Mouse (Mus musculus): ENCODE data around the gene 4930512M02Rik. TPM values are rescaled to one million over a fixed set of nuclear protein-coding genes. Genes with fewer than 3 reads are reported as not detected.
"Not testable (repeated sequence)": the region's sequence is repeated elsewhere in the genome, so short reads cannot be mapped to it uniquely, and the experiment has no call there.

4930512M02Rik gene
- total RNA-seq (2015): not detected in 2 replicates
- total RNA-seq (2017): not detected in 2 replicates

- not testable (repeated sequence) for ATAC-seq (ENCODE audit: poor library complexity, severe bottlenecking)
These were observed at the start of gene 4930512M02Rik for GRCm38 (mm10) chr11:11627735-11628134. TSS of gene 4930512M02Rik (minus strand) at chr11:11627835.

- no peak for ATAC-seq (ENCODE audit: poor library complexity, severe bottlenecking)
These were observed 49.5 kb upstream of the 4930512M02Rik start for GRCm38 (mm10) chr11:11677165-11677564.

GRCm38 (mm10) chr11:11676068-11676741 is 48.6 kb upstream of the 4930512M02Rik start:
- no peak for ATAC-seq (ENCODE audit: poor library complexity, severe bottlenecking)

DNA sequence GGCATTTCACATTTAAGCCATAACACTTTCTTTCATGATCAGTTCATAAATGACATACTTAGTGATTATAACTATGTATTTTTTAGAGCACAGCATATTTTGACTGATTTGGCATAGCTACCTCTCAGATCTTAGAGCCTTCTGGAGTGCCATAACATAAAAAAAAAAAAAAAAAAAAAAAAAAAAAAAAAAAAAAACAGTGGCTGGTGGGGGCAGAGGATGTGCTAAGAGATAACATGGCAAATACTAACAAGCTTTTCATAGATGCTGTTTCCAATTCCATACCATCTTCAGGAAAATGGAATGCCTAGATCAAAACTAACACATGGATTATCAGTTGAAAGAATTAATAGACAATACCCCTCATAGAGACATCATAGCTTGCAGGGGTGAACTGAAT is 47.4 kb upstream of the 4930512M02Rik start:
- ATAC-seq (ENCODE audit: poor library complexity, severe bottlenecking): no peak

GRCm38 (mm10) chr11:11672974-11673373 is 45.3 kb upstream of the 4930512M02Rik start:
- ATAC-seq (ENCODE audit: poor library complexity, severe bottlenecking): no peak

DNA sequence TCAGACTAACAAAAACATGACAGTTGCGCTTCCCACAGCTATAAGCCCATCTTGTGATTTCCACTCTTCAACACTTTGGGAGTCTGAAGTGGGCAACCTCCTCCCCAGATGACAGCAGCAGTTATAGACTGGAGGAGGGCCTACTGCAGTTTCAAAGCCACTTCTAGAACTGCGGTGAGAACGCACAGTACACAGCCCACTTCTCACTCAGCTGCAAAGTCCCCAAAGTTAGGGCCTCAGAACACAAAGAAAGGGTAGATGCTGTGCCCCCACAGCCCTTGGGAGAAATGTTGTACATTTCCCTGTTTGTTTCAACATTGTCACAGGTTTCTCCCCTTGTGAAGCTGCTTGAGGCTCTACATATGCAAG is 40.3 kb upstream of the 4930512M02Rik start:
- ATAC-seq (ENCODE audit: poor library complexity, severe bottlenecking): peak; percentile 35

DNA sequence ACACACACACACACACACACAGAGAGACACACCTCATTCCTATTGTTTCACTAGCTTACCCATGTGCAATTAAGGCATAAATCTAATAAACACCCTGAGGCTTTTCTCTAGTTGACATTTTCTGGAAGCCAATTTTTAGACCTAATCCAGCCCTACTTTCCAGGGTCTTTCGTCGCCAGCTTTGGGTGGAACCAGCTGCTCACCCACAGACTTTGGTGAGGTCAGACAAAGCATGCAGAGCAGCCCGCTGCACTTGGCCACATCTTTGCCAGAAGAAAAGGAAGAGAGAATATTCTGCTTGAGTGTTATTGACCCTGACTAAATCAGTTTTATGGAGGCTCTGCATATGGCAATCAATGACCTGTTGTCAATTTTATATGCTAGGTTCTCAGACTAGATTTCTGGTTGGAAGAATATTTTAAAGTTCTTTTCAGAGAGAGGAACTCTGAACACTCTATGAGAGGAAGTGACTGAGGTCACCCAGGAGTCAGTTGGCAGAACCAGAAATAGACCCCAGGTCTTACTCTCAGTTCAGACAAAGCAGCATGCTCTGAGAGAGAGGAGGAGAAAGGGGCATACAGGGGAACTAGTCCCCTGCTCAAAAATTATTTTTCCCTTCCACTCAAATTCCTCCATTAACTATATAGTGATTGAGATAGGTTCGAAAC is 39.8 kb upstream of the 4930512M02Rik start:
- peak; percentile 69 for ATAC-seq (ENCODE audit: poor library complexity, severe bottlenecking)

- no peak for ATAC-seq (ENCODE audit: poor library complexity, severe bottlenecking)
These were observed 33.0 kb upstream of the 4930512M02Rik start for GRCm38 (mm10) chr11:11660651-11661050.

- ATAC-seq (ENCODE audit: poor library complexity, severe bottlenecking): no peak; the same call in 1 of the 2 replicates
These were observed 31.2 kb upstream of the 4930512M02Rik start for GRCm38 (mm10) chr11:11658834-11659233.

GRCm38 (mm10) chr11:11657634-11658033 is 30.0 kb upstream of the 4930512M02Rik start:
- peak; percentile 7; the same call in 1 of the 2 replicates for ATAC-seq (ENCODE audit: poor library complexity, severe bottlenecking)

- ATAC-seq (ENCODE audit: poor library complexity, severe bottlenecking): peak; percentile 73
These were observed 29.4 kb upstream of the 4930512M02Rik start for GRCm38 (mm10) chr11:11656995-11657530.

DNA sequence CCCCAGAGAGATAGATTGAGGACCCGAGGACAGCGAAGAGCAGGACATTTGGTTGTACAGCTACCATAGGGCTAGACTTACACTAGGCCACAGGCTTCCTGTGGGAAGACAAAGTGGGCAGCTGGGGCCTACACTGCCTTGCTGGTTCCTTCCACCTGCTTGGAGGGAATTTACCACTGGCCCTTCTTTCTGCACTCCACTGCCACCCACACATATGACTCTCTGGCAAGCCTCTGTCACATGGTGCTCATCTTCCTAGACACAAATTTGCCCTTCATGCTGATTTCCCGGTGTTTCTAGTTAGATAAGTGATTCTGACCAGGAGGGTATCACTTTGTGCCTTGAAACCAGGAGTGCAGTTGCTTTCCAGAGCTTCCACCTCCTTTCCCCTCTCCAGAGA is 28.8 kb upstream of the 4930512M02Rik start:
- no peak for ATAC-seq (ENCODE audit: poor library complexity, severe bottlenecking)

DNA sequence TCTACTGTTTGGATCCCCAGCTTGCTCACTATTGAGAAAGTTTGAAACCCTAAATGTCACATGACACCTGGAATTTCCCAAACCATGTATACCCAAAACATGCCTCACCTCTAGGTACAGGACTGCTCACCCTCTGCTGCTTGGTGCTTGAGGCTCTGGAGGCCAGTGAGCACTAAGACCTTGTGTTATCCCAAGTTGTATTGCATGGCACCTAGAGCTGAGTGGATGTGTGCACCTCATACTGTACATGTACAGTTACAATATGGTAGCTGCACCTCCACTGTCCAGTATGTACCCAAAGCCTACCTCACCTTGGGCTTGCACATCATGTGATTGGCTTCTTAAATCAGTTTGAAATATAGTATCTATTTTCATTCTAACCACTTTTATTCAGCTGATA is 16.7 kb upstream of the 4930512M02Rik start:
- ATAC-seq (ENCODE audit: poor library complexity, severe bottlenecking): no peak

GRCm38 (mm10) chr11:11624073-11624705 is 3.4 kb downstream of the 4930512M02Rik start:
- peak; percentile 91 for ATAC-seq (ENCODE audit: poor library complexity, severe bottlenecking)

- no peak for ATAC-seq (ENCODE audit: poor library complexity, severe bottlenecking)
These were observed 18.4 kb downstream of the 4930512M02Rik start for GRCm38 (mm10) chr11:11609243-11609642.

GRCm38 (mm10) chr11:11587327-11587726 is 40.3 kb downstream of the 4930512M02Rik start:
- ATAC-seq (ENCODE audit: poor library complexity, severe bottlenecking): peak; percentile 62

DNA sequence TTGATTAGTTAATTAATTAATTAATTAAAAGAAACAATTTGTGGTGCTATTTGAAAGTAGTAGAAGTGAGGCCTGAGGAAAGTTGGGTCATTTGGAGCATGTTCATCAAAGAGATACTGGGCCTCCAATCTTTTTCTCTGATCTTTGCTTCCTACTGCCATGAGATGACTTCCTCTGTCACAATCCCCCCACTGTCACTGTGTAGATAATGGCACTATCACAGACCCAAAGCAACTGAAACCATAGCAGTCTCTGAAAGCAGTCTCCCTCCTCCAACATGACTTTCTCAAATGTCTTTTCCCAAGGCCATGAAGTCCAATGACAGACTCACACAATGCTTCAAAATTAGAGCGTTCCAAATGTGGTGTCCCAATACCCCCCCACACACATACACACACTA is 41.2 kb downstream of the 4930512M02Rik start:
- ATAC-seq (ENCODE audit: poor library complexity, severe bottlenecking): no peak

DNA sequence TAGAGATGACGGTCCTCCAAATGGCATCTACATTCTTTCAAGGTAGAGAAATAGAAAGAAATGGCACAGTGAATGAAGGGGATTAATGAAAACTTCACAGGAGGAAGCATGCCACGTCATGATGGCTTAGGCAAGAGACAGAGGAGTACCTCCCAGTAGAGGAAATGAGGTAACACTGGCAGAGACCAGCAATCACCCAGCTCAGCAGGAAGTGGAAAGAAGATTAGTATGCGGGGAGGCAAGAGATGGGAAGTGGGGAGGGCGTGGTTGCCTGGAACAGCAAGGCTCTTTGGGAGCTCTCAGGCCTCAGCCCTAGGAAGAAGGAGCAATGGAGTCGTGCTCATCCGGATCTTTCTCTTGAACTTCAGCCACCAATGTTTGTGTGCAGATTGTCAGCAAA is 53.9 kb downstream of the 4930512M02Rik start:
- ATAC-seq (ENCODE audit: poor library complexity, severe bottlenecking): peak; percentile 95

GRCm38 (mm10) chr11:11570747-11571146 is 56.9 kb downstream of the 4930512M02Rik start:
- ATAC-seq (ENCODE audit: poor library complexity, severe bottlenecking): no peak

DNA sequence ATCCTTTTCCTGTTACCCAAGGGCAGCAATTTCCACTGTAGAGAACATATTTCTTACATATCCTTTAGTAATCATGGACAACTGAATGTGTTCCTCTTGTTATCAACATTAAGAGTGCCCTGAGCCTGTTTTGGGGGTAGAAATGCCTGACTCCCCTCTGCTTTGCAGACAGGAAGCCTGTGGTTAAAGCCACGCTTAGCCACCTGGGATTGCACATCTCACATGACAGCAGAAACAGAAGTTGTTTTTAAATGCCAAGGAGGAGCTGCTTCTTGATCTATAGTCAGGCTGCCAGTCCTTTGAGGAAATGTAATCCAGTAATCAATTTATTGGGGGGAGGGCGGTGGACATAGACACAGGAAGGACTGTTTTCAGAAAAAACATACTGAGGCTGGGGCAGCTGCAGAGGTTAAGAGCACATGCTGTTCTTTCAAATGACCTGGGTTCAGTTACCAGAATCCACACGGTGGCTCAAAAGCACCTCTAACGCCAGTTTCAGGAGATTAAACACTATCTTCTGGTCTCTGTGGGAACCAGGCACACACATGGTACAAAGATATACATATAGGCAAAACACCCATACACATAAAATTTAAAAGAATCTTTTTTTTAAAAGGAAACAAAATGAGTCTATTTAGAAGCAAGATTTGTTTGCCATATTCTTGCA is 58.0 kb downstream of the 4930512M02Rik start:
- ATAC-seq (ENCODE audit: poor library complexity, severe bottlenecking): peak; percentile 62

- ATAC-seq (ENCODE audit: poor library complexity, severe bottlenecking): no peak
These were observed 59.6 kb downstream of the 4930512M02Rik start for GRCm38 (mm10) chr11:11568033-11568432.

Data from megakaryocyte, adult 5-6 weeks (primary cell).